Mouse (Mus musculus): Measurements from ENCODE around the gene Ren1. TPM values are rescaled to one million over a fixed set of nuclear protein-coding genes. Genes with fewer than 3 reads are reported as not detected.

Ren1 gene
- polyA plus RNA-seq, 1 experiment from 2014 or later, result 2.7 TPM

- Histone ChIP-seq H3K36me3 (no peaks in the 10 kb centered on the region), H3K4me3 (replicated peaks) (no peak overlapping the region), H3K27me3 (replicated peaks) (no peaks in the 10 kb centered on the region), H3K9me3 (no peaks in the 10 kb centered on the region), H3K4me1 (replicated peaks) (peaks cover 9% of the 10 kb centered on the region), H3K27ac (no peak overlapping the region), H3K9ac (no peak overlapping the region), H3K4me2 (replicated peaks) (no peak overlapping the region)
- WGBS, result 56% methylated on average over 4 of the region's 4 CpGs
- no peak for ATAC-seq
These were observed 53.7 kb downstream of the Ren1 start for GRCm38 (mm10) chr1:133404005-133404404.

- no peak overlapping the region for H3K4me3 ChIP-seq (replicated peaks)
- H3K9ac ChIP-seq, result no peak overlapping the region
- no peak overlapping the region for H3K4me2 ChIP-seq (replicated peaks)
- 83% methylated on average over 7 of the region's 7 CpGs for WGBS
- ATAC-seq, result no peak
- no peaks in the 10 kb centered on the region for H3K27me3 ChIP-seq (replicated peaks)
- H3K9me3 ChIP-seq, result no peaks in the 10 kb centered on the region
- no peak overlapping the region for H3K27ac ChIP-seq
- H3K36me3 ChIP-seq, result no peaks in the 10 kb centered on the region
- peaks cover 23% of the 10 kb centered on the region for H3K4me1 ChIP-seq (replicated peaks)
These were observed 56.3 kb downstream of the Ren1 start for GRCm38 (mm10) chr1:133406614-133407013.

DNA sequence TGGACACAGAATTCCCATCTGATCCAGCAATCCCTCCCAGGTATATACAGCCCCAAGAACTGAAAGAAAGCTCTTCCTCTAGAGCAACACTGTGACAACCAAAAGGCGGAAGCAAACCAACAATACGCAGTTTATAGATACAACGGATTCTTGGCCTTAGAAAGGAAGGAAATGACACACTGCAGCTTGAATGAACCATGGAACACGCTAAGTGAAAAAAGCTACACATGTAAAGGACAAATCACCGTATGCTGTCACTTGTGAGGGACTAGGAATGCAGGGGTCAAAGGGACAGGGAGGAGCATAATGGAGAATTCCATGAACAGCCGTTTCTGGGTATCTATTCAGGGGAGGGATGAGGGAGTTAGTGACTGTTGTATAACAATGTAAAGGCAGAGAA is 57.1 kb downstream of the Ren1 start:
- Histone ChIP-seq H3K27ac (no peak overlapping the region), H3K4me2 (replicated peaks) (no peak overlapping the region), H3K9me3 (no peaks in the 10 kb centered on the region), H3K27me3 (replicated peaks) (no peaks in the 10 kb centered on the region), H3K4me1 (replicated peaks) (peaks cover 23% of the 10 kb centered on the region), H3K36me3 (no peaks in the 10 kb centered on the region), H3K9ac (no peak overlapping the region), H3K4me3 (replicated peaks) (no peak overlapping the region)
- 59% methylated on average over 6 of the region's 6 CpGs for WGBS
- ATAC-seq, result no peak

GRCm38 (mm10) chr1:133408321-133408720 is 58.0 kb downstream of the Ren1 start:
- H3K27me3 ChIP-seq (replicated peaks), result no peaks in the 10 kb centered on the region
- H3K36me3 ChIP-seq, result no peaks in the 10 kb centered on the region
- no peak overlapping the region for H3K27ac ChIP-seq
- H3K9ac ChIP-seq, result no peak overlapping the region
- H3K4me3 ChIP-seq (replicated peaks), result no peak overlapping the region
- no peak for ATAC-seq
- WGBS, result 66% methylated on average over 9 of the region's 9 CpGs
- H3K4me1 ChIP-seq (replicated peaks), result peaks cover 32% of the 10 kb centered on the region
- no peak overlapping the region for H3K4me2 ChIP-seq (replicated peaks)
- no peaks in the 10 kb centered on the region for H3K9me3 ChIP-seq

DNA sequence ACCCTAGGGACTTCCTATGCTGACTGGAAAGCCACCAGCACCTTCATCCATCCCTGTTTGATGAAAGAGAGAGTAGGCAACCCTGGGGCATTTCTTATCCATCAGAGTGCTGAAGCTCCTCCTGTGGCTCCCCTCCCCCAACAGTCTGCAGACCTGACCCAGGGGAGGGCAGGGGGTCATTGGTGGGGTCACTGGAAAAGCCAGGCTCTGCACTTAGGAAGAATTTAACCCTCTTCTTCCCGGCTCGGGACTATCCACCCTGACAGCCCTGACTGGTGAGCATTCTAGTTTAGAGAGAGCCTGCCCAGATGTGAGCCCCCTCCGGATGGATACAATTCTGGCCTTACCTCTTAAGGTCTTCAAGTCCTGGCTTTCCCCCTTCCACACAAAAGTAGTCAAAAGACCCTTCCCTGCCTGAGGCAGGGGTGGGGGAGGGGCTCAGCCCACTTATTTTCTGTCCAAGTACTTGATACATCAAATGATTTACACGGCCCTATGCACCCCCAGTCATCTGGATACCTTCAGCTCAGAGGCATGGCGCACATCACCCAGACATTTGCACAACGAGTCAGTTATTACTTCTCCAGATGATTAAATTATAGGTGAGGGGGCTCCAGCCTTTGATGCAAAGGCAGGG is 58.7 kb downstream of the Ren1 start:
- Histone ChIP-seq H3K4me3 (replicated peaks) (no peak overlapping the region), H3K4me1 (replicated peaks) (peaks cover 38% of the 10 kb centered on the region), H3K36me3 (no peaks in the 10 kb centered on the region), H3K4me2 (replicated peaks) (no peak overlapping the region), H3K27me3 (replicated peaks) (no peaks in the 10 kb centered on the region), H3K9me3 (no peaks in the 10 kb centered on the region), H3K9ac (no peak overlapping the region), H3K27ac (no peak overlapping the region)
- WGBS, result 23% methylated on average over 6 of the region's 6 CpGs
- ATAC-seq, result no peak

GRCm38 (mm10) chr1:133409786-133410185 is 59.5 kb downstream of the Ren1 start:
- no peak for ATAC-seq
- H3K9ac ChIP-seq, result no peak overlapping the region
- no peak overlapping the region for H3K27ac ChIP-seq
- no peak overlapping the region for H3K4me2 ChIP-seq (replicated peaks)
- no peak overlapping the region for H3K4me3 ChIP-seq (replicated peaks)
- H3K36me3 ChIP-seq, result no peaks in the 10 kb centered on the region
- 58% methylated on average over 9 of the region's 9 CpGs for WGBS
- H3K4me1 ChIP-seq (replicated peaks), result peaks cover 46% of the 10 kb centered on the region
- H3K27me3 ChIP-seq (replicated peaks), result no peaks in the 10 kb centered on the region
- no peaks in the 10 kb centered on the region for H3K9me3 ChIP-seq

Other genes with a start within 250 kb of the Ren1 start
- 46.7 and 46.9 TPM in 2 replicates for gene Ppp1r15b, start 219.4 kb upstream of the Ren1 start, polyA plus RNA-seq (2015; fragmentation: Nextera tagmentation; extraction: Ambion mirVana)
- gene Plekha6, start 186.3 kb upstream of the Ren1 start, polyA plus RNA-seq (2015; fragmentation: Nextera tagmentation; extraction: Ambion mirVana), result 13.7 and 15.3 TPM in 2 replicates
- gene Golt1a, start 40.7 kb upstream of the Ren1 start, polyA plus RNA-seq (2015; fragmentation: Nextera tagmentation; extraction: Ambion mirVana), result 18.2 and 23.8 TPM in 2 replicates
- not detected in 2 replicates for gene Kiss1, start 28.6 kb upstream of the Ren1 start, polyA plus RNA-seq (2015; fragmentation: Nextera tagmentation; extraction: Ambion mirVana)
- 3.3 and 3.5 TPM in 2 replicates for gene Etnk2, start 13.1 kb downstream of the Ren1 start, polyA plus RNA-seq (2015; fragmentation: Nextera tagmentation; extraction: Ambion mirVana)
- gene Sox13, start 73.9 kb downstream of the Ren1 start, polyA plus RNA-seq (2015; fragmentation: Nextera tagmentation; extraction: Ambion mirVana), result 9.0 and 11.4 TPM in 2 replicates